Mouse (Mus musculus) brain, embryonic 14.5 days (tissue): ENCODE measurements at regions not wholly inside any gene's neighbourhood (a gene's known extent, or its start where the extent isn't known, plus 50 kb on each side); places are given as distances from the start of the nearest gene placed in this dataset.

Experiments
- CTCF ChIP-seq: fragments of 200-500 bp; IDR thresholded peaks from 2 replicates; pipeline ENCODE4 v1.5.1; 2012; ENCODE audit warnings: inconsistent platforms, mild to moderate bottlenecking, moderate library complexity, borderline replicate concordance; ENCODE audit not compliant: insufficient read depth, insufficient read length; ENCODE audit errors: extremely low read depth
- POLR2A ChIP-seq: fragments of 200-500 bp; IDR thresholded peaks from 2 replicates; pipeline ENCODE4 v1.6.1; 2012; ENCODE audit warnings: mild to moderate bottlenecking, inconsistent platforms, borderline replicate concordance; ENCODE audit not compliant: poor library complexity, insufficient read depth, insufficient read length, severe bottlenecking; ENCODE audit errors: extremely low read depth

- TF ChIP-seq CTCF, result no peak
- TF ChIP-seq POLR2A, result no peak
These were observed 587.8 kb upstream of the Fat1 start for GRCm38 (mm10) chr8:44347412-44347811.
